Mouse (Mus musculus): ENCODE results near the gene Atcay. TPM values are rescaled to one million over a fixed set of nuclear protein-coding genes. Genes with fewer than 3 reads are reported as not detected.
"Not testable (repeated sequence)": the region's sequence is repeated elsewhere in the genome, so short reads cannot be mapped to it uniquely, and the experiment has no call there.

The Atcay gene
- polyA plus RNA-seq, 1 experiment from 2014 or later = 75.3 TPM

- H3K4me1 ChIP-seq = peaks cover 58% of the 10 kb centered on the region
- not testable (repeated sequence) for H3K9me3 ChIP-seq; ATAC-seq (replicated peaks); H3K27me3 ChIP-seq
- peak overlapping the region; percentile 54 for H3K9ac ChIP-seq (replicated peaks)
- peaks cover 29% of the 10 kb centered on the region for H3K36me3 ChIP-seq
- peak overlapping the region; percentile 36 for H3K4me3 ChIP-seq
- 7% methylated on average over 4 of the region's 4 CpGs for WGBS
- peak overlapping the region; percentile 92 for H3K27ac ChIP-seq (replicated peaks)
- peak overlapping the region; percentile 74 for H3K4me2 ChIP-seq (replicated peaks)
Measured at GRCm38 (mm10) chr10:81175345-81175701, 55.3 kb downstream of the Atcay start.

- H3K4me1 ChIP-seq = peaks cover 54% of the 10 kb centered on the region
- H3K4me2 ChIP-seq (replicated peaks) = peak overlapping the region; percentile 55
- 1% methylated on average over 29 of the region's 29 CpGs for WGBS
- no peaks in the 10 kb centered on the region for H3K9me3 ChIP-seq
- peaks cover 23% of the 10 kb centered on the region for H3K36me3 ChIP-seq
- no peaks in the 10 kb centered on the region for H3K27me3 ChIP-seq
- H3K4me3 ChIP-seq = peak overlapping the region; percentile 36
- peak overlapping the region; percentile 92 for H3K27ac ChIP-seq (replicated peaks)
- peak; percentile 64 for ATAC-seq (replicated peaks)
- H3K9ac ChIP-seq (replicated peaks) = peak overlapping the region; percentile 54
Measured at GRCm38 (mm10) chr10:81174617-81175344, 55.9 kb downstream of the Atcay start.

GRCm38 (mm10) chr10:81173132-81173531 lies 57.5 kb downstream of the Atcay start:
- peak overlapping the region; percentile 20 for H3K4me3 ChIP-seq
- 0 out of 2 replicates have a peak, but pooled peaks have one; percentile 17 for ATAC-seq (replicated peaks)
- H3K4me1 ChIP-seq = peaks cover 59% of the 10 kb centered on the region
- peaks cover 7% of the 10 kb centered on the region for H3K36me3 ChIP-seq
- no peaks in the 10 kb centered on the region for H3K9me3 ChIP-seq
- peak overlapping the region; percentile 34 for H3K4me2 ChIP-seq (replicated peaks)
- 2% methylated on average over 21 of the region's 21 CpGs for WGBS
- peak overlapping the region; percentile 46 for H3K9ac ChIP-seq (replicated peaks)
- H3K27me3 ChIP-seq = no peaks in the 10 kb centered on the region
- H3K27ac ChIP-seq (replicated peaks) = peak overlapping the region; percentile 92

- peak overlapping the region; percentile 50 for H3K27ac ChIP-seq (replicated peaks)
- H3K9ac ChIP-seq (replicated peaks) = not testable (repeated sequence)
Measured at GRCm38 (mm10) chr10:81169411-81169900, 61.2 kb downstream of the Atcay start.

GRCm38 (mm10) chr10:81168521-81169244 lies 62.0 kb downstream of the Atcay start:
- Histone ChIP-seq H3K27ac (replicated peaks) (peak overlapping the region; percentile 79), H3K36me3 (peaks cover 3% of the 10 kb centered on the region; the same call in 1 of the 2 replicates), H3K4me2 (replicated peaks) (peak overlapping the region; percentile 88), H3K4me1 (peaks cover 45% of the 10 kb centered on the region), H3K9ac (replicated peaks) (peak overlapping the region; percentile 62), H3K4me3 (peak overlapping the region; percentile 81), H3K27me3 (no peaks in the 10 kb centered on the region), H3K9me3 (no peaks in the 10 kb centered on the region)
- 2% methylated on average over 29 of the region's 29 CpGs for WGBS
- ATAC-seq (replicated peaks) = peak; percentile 64

More at GRCm38 (mm10) chr10:81169411-81169900, 61.2 kb downstream of the Atcay start:
- H3K27me3 ChIP-seq; H3K36me3 ChIP-seq; H3K4me3 ChIP-seq; H3K9me3 ChIP-seq; ATAC-seq (replicated peaks): not testable (repeated sequence)
- WGBS = 39% methylated on average over 12 of the region's 14 CpGs
- Histone ChIP-seq H3K4me1 (peaks cover 53% of the 10 kb centered on the region), H3K4me2 (replicated peaks) (peak overlapping the region; percentile 16; the same call in 1 of the 2 replicates)

GRCm38 (mm10) chr10:81168087-81168431 lies 62.6 kb downstream of the Atcay start:
- Histone ChIP-seq H3K36me3 (peaks cover 7% of the 10 kb centered on the region), H3K9ac (replicated peaks) (peak overlapping the region; percentile 62; the same call in 1 of the 2 replicates), H3K27me3 (no peaks in the 10 kb centered on the region), H3K27ac (replicated peaks) (peak overlapping the region; percentile 79), H3K4me2 (replicated peaks) (peak overlapping the region; percentile 88), H3K4me3 (peak overlapping the region; percentile 81), H3K4me1 (peaks cover 39% of the 10 kb centered on the region), H3K9me3 (no peaks in the 10 kb centered on the region)
- ATAC-seq (replicated peaks) = peak; percentile 71
- WGBS = 7% methylated on average over 5 of the region's 5 CpGs

GRCm38 (mm10) chr10:81167200-81168086 lies 63.2 kb downstream of the Atcay start, which contains the start of gene Pias4:
Pias4 (minus strand) TSS chr10:81167923.
- no peaks in the 10 kb centered on the region for H3K9me3 ChIP-seq
- no peaks in the 10 kb centered on the region for H3K27me3 ChIP-seq
- peaks cover 34% of the 10 kb centered on the region for H3K4me1 ChIP-seq
- H3K4me2 ChIP-seq (replicated peaks) = peak within 1 kb of the TSS; percentile 88
- ATAC-seq (replicated peaks) = peak; percentile 87
- under 1% methylated on average over 56 of the region's 64 CpGs for WGBS
- peak within 1 kb of the TSS; percentile 75 for H3K9ac ChIP-seq (replicated peaks)
- H3K27ac ChIP-seq (replicated peaks) = peak within 1 kb of the TSS; percentile 79
- peak within 1 kb of the TSS; percentile 81 for H3K4me3 ChIP-seq
- H3K36me3 ChIP-seq = peaks cover 11% of the 10 kb centered on the region

- ATAC-seq (replicated peaks) = no peak
- peaks cover 34% of the 10 kb centered on the region for H3K4me1 ChIP-seq
- H3K9me3 ChIP-seq = no peaks in the 10 kb centered on the region
- H3K4me3 ChIP-seq = no peak overlapping the region
- WGBS = 90% methylated on average over 8 of the region's 8 CpGs
- H3K9ac ChIP-seq (replicated peaks) = no peak overlapping the region
- H3K27me3 ChIP-seq = no peaks in the 10 kb centered on the region
- no peak overlapping the region for H3K4me2 ChIP-seq (replicated peaks)
- no peak overlapping the region for H3K27ac ChIP-seq (replicated peaks)
- H3K36me3 ChIP-seq = peaks cover 30% of the 10 kb centered on the region
Measured at GRCm38 (mm10) chr10:81165118-81165517, 65.5 kb downstream of the Atcay start.

GRCm38 (mm10) chr10:81162318-81162652 lies 68.3 kb downstream of the Atcay start:
- H3K9ac ChIP-seq (replicated peaks) = no peak overlapping the region
- peaks cover 19% of the 10 kb centered on the region for H3K4me1 ChIP-seq
- H3K36me3 ChIP-seq = peaks cover 45% of the 10 kb centered on the region
- no peak for ATAC-seq (replicated peaks)
- H3K4me2 ChIP-seq (replicated peaks) = no peak overlapping the region
- H3K27ac ChIP-seq (replicated peaks) = no peak overlapping the region
- 81% methylated on average over 2 of the region's 2 CpGs for WGBS
- no peaks in the 10 kb centered on the region for H3K9me3 ChIP-seq
- H3K27me3 ChIP-seq = no peaks in the 10 kb centered on the region
- no peak overlapping the region for H3K4me3 ChIP-seq

- peaks cover 50% of the 10 kb centered on the region for H3K36me3 ChIP-seq
- H3K4me2 ChIP-seq (replicated peaks) = no peak overlapping the region
- H3K27ac ChIP-seq (replicated peaks) = no peak overlapping the region
- no peaks in the 10 kb centered on the region for H3K27me3 ChIP-seq
- H3K9ac ChIP-seq (replicated peaks) = no peak overlapping the region
- WGBS = 86% methylated on average over 8 of the region's 8 CpGs
- no peak overlapping the region for H3K4me3 ChIP-seq
- H3K9me3 ChIP-seq = no peaks in the 10 kb centered on the region
- H3K4me1 ChIP-seq = peaks cover 15% of the 10 kb centered on the region
- ATAC-seq (replicated peaks) = no peak
Measured at GRCm38 (mm10) chr10:81161602-81162317, 68.9 kb downstream of the Atcay start.

GRCm38 (mm10) chr10:81154736-81155135 lies 75.9 kb downstream of the Atcay start:
- no peak for ATAC-seq (replicated peaks)
- Histone ChIP-seq H3K27me3 (no peaks in the 10 kb centered on the region), H3K36me3 (peaks cover 62% of the 10 kb centered on the region), H3K4me2 (replicated peaks) (no peak overlapping the region), H3K4me1 (no peaks in the 10 kb centered on the region), H3K9ac (replicated peaks) (no peak overlapping the region), H3K27ac (replicated peaks) (no peak overlapping the region), H3K4me3 (no peak overlapping the region), H3K9me3 (no peaks in the 10 kb centered on the region)
- 87% methylated on average over 6 of the region's 6 CpGs for WGBS
